Mouse (Mus musculus) olfactory bulb, adult 2 months (tissue): ENCODE measurements around the gene Gk2.

Experiments
- CTCF ChIP-seq: fragments of 200-500 bp; IDR thresholded peaks from 2 replicates; pipeline ENCODE4 v1.5.1; 2012; ENCODE audit warnings: low read depth, mild to moderate bottlenecking, low read length, moderate library complexity; ENCODE audit not compliant: insufficient read depth
- POLR2A ChIP-seq: fragments of 200-500 bp; IDR thresholded peaks from 2 replicates; pipeline ENCODE4 v1.6.1; 2012; ENCODE audit warnings: mild to moderate bottlenecking, low read depth, low read length, moderate library complexity; ENCODE audit not compliant: insufficient read depth

GRCm38 (mm10) chr5:97462856-97463255 lies 6.0 kb upstream of the Gk2 start:
- TF ChIP-seq POLR2A, result no peak
- TF ChIP-seq CTCF, result no peak
